Mouse (Mus musculus) spleen, adult 12 weeks (tissue): ENCODE data around the gene Rexo4.

ENCODE experiments used
- DNase-seq: peaks from one replicate; pipeline ENCODE4 v3.0.0; 2022; ENCODE audit warnings: low spot score

The Rexo4 gene

GRCm38 (mm10) chr2:26943253-26943652 lies 20.9 kb downstream of the Rexo4 start:
- DNase-seq, result no peak

- no peak for DNase-seq
Observed at GRCm38 (mm10) chr2:26941539-26941938, 22.6 kb downstream of the Rexo4 start.

GRCm38 (mm10) chr2:26936425-26936824 lies 27.8 kb downstream of the Rexo4 start:
- DNase-seq, result no peak

GRCm38 (mm10) chr2:26935286-26935685 lies 28.9 kb downstream of the Rexo4 start:
- no peak for DNase-seq

GRCm38 (mm10) chr2:26933304-26934055 lies 30.7 kb downstream of the Rexo4 start, which contains the start of the genes Surf4 and Stkld1:
Gene Surf4, minus strand, starts transcription at chr2:26933928.
Gene Stkld1, plus strand, starts transcription at chr2:26934047.
- peak; percentile 86 for DNase-seq

GRCm38 (mm10) chr2:26932473-26933303 lies 31.5 kb downstream of the Rexo4 start:
- DNase-seq, result no peak

GRCm38 (mm10) chr2:26930390-26930789 lies 33.8 kb downstream of the Rexo4 start:
- DNase-seq, result peak; percentile 51

- no peak for DNase-seq
Observed at GRCm38 (mm10) chr2:26927745-26928476, 36.3 kb downstream of the Rexo4 start.

- no peak for DNase-seq
Observed at GRCm38 (mm10) chr2:26921784-26922183, 42.4 kb downstream of the Rexo4 start.

GRCm38 (mm10) chr2:26920190-26920855 lies 43.9 kb downstream of the Rexo4 start:
- no peak for DNase-seq

- no peak for DNase-seq
Observed at GRCm38 (mm10) chr2:26919684-26920083, 44.5 kb downstream of the Rexo4 start.

- DNase-seq, result no peak
Observed at GRCm38 (mm10) chr2:26916738-26917137, 47.4 kb downstream of the Rexo4 start.

- DNase-seq, result peak; percentile 67
Observed at GRCm38 (mm10) chr2:26915927-26916728, 48.1 kb downstream of the Rexo4 start, which contains the start of the genes Surf2 and Surf1. Gene Surf2, plus strand, starts transcription at chr2:26916367. Gene Surf1, minus strand, starts transcription at chr2:26916530.

- DNase-seq, result no peak
Observed at GRCm38 (mm10) chr2:26914148-26914941, 49.8 kb downstream of the Rexo4 start.

GRCm38 (mm10) chr2:26913416-26914147 lies 50.6 kb downstream of the Rexo4 start:
- no peak for DNase-seq

- DNase-seq, result no peak
Observed at GRCm38 (mm10) chr2:26912253-26912770, 51.9 kb downstream of the Rexo4 start.

- DNase-seq, result no peak
Observed at GRCm38 (mm10) chr2:26910994-26911765, 53.0 kb downstream of the Rexo4 start.
